Mouse (Mus musculus): ENCODE data around the gene Mcur1.

Gene Mcur1

GRCm38 (mm10) chr13:43565346-43565745, 5.4 kb upstream of the Mcur1 start:
- DNase-seq (ENCODE audit: low read depth, low spot score): peak; percentile 52

GRCm38 (mm10) chr13:43564733-43565132, 4.7 kb upstream of the Mcur1 start:
- DNase-seq (ENCODE audit: low read depth, low spot score): no peak

- DNase-seq (ENCODE audit: low read depth, low spot score): no peak
These were observed 2.7 kb upstream of the Mcur1 start for GRCm38 (mm10) chr13:43562726-43563125.

- peak; percentile 48 for DNase-seq (ENCODE audit: low read depth, low spot score)
These were observed 744 bp upstream of the Mcur1 start for GRCm38 (mm10) chr13:43560458-43561411.

GRCm38 (mm10) chr13:43558959-43559358, 1.0 kb downstream of the Mcur1 start:
- no peak for DNase-seq (ENCODE audit: low read depth, low spot score)

GRCm38 (mm10) chr13:43558357-43558756, 1.6 kb downstream of the Mcur1 start:
- no peak for DNase-seq (ENCODE audit: low read depth, low spot score)

GRCm38 (mm10) chr13:43556913-43557542, 3.0 kb downstream of the Mcur1 start:
- no peak for DNase-seq (ENCODE audit: low read depth, low spot score)

- DNase-seq (ENCODE audit: low read depth, low spot score): no peak
These were observed 4.7 kb downstream of the Mcur1 start for GRCm38 (mm10) chr13:43555321-43555720.

GRCm38 (mm10) chr13:43554827-43555226, 5.2 kb downstream of the Mcur1 start:
- DNase-seq (ENCODE audit: low read depth, low spot score): peak; percentile 27

- no peak for DNase-seq (ENCODE audit: low read depth, low spot score)
These were observed 9.3 kb downstream of the Mcur1 start for GRCm38 (mm10) chr13:43550676-43551075.

GRCm38 (mm10) chr13:43549870-43550269, 10.1 kb downstream of the Mcur1 start:
- peak; percentile 59 for DNase-seq (ENCODE audit: low read depth, low spot score)

- no peak for DNase-seq (ENCODE audit: low read depth, low spot score)
These were observed 10.8 kb downstream of the Mcur1 start for GRCm38 (mm10) chr13:43549078-43549698.

- no peak for DNase-seq (ENCODE audit: low read depth, low spot score)
These were observed 11.4 kb downstream of the Mcur1 start for GRCm38 (mm10) chr13:43548617-43549016.

GRCm38 (mm10) chr13:43546861-43547260, 13.1 kb downstream of the Mcur1 start:
- DNase-seq (ENCODE audit: low read depth, low spot score): peak; percentile 79

- no peak for DNase-seq (ENCODE audit: low read depth, low spot score)
These were observed 19.7 kb downstream of the Mcur1 start for GRCm38 (mm10) chr13:43540205-43540815.

- no peak for DNase-seq (ENCODE audit: low read depth, low spot score)
These were observed 20.6 kb downstream of the Mcur1 start for GRCm38 (mm10) chr13:43539409-43539808.

- DNase-seq (ENCODE audit: low read depth, low spot score): no peak
These were observed 22.1 kb downstream of the Mcur1 start for GRCm38 (mm10) chr13:43537854-43538253.

GRCm38 (mm10) chr13:43534015-43534414, 26.0 kb downstream of the Mcur1 start:
- DNase-seq (ENCODE audit: low read depth, low spot score): no peak

GRCm38 (mm10) chr13:43530832-43531693, 28.9 kb downstream of the Mcur1 start:
- peak; percentile 33 for DNase-seq (ENCODE audit: low read depth, low spot score)

- DNase-seq (ENCODE audit: low read depth, low spot score): no peak
These were observed 29.7 kb downstream of the Mcur1 start for GRCm38 (mm10) chr13:43530129-43530831.
